Mouse (Mus musculus) kidney, adult 8-10 months (tissue): ENCODE data around the gene Olfr632.
A peak's percentile ranks its signal among the peaks of the same experiment; 100 is the strongest.
"Not testable (repeated sequence)": the region's sequence is repeated elsewhere in the genome, so short reads cannot be mapped to it uniquely, and the experiment has no call there.

Source experiments
- DNase-seq, 2 experiments: peaks; one replicate each; pipeline ENCODE4 v3.0.0; 2022

Olfr632 gene

GRCm38 (mm10) chr7:103934264-103934663, at the start of gene Olfr632:
Gene Olfr632 (plus strand): TSS chr7:103934347.
- DNase-seq: no peak

GRCm38 (mm10) chr7:103886152-103886551, 48.0 kb upstream of the Olfr632 start, which contains the start of gene Olfr66:
Gene Olfr66 (minus strand): TSS chr7:103886252.
- DNase-seq: no peak

- DNase-seq: no peak
Measured at GRCm38 (mm10) chr7:103894385-103894784, 39.8 kb upstream of the Olfr632 start, which contains the start of gene Olfr64. Gene Olfr64 (minus strand): TSS chr7:103894485.

- DNase-seq: no peak
Measured at GRCm38 (mm10) chr7:103903187-103903586, 31.0 kb upstream of the Olfr632 start, which contains the start of gene Olfr65. Gene Olfr65 (plus strand): TSS chr7:103903487.

- DNase-seq: no peak
Measured at GRCm38 (mm10) chr7:103910047-103910446, 24.1 kb upstream of the Olfr632 start.

GRCm38 (mm10) chr7:103912969-103913511, 21.1 kb upstream of the Olfr632 start:
- DNase-seq: no peak

GRCm38 (mm10) chr7:103915338-103915737, 18.8 kb upstream of the Olfr632 start:
- no peak for DNase-seq

- DNase-seq: no peak
Measured at GRCm38 (mm10) chr7:103928525-103928924, 5.6 kb upstream of the Olfr632 start, which contains the start of gene Olfr631. Gene Olfr631 (plus strand): TSS chr7:103928825.

GRCm38 (mm10) chr7:103942730-103943129, 8.6 kb downstream of the Olfr632 start:
- DNase-seq: peak; percentile 2 to 36

GRCm38 (mm10) chr7:103944137-103944536, 10.0 kb downstream of the Olfr632 start, which contains the start of gene Olfr633:
Gene Olfr633 (plus strand): TSS chr7:103944437.
- no peak for DNase-seq

- DNase-seq: not testable (repeated sequence)
Measured at GRCm38 (mm10) chr7:103966873-103967272, 32.7 kb downstream of the Olfr632 start.

- no peak for DNase-seq
Measured at GRCm38 (mm10) chr7:103970852-103971251, 36.7 kb downstream of the Olfr632 start, which contains the start of gene Olfr635. Gene Olfr635 (plus strand): TSS chr7:103971152.

- no peak for DNase-seq
Measured at GRCm38 (mm10) chr7:103971782-103972181, 37.6 kb downstream of the Olfr632 start.
